Mouse (Mus musculus) gastrocnemius, postnatal 36 days (tissue): ENCODE results near the gene Map1s. TPM values are rescaled to one million over a fixed set of nuclear protein-coding genes. Genes with fewer than 3 reads are reported as not detected.
A peak's percentile ranks its signal among the peaks of the same experiment; 100 is the strongest.

Experiments
- DNase-seq, 2 experiments: peaks; one replicate each; pipeline ENCODE4 v3.0.0; 2022
- intact Hi-C: fragments of 180-260 bp; cut with DNase I; formaldehyde crosslinking; loops from one replicate; pipeline ENCODE4 v1.15.1; 2025
- total RNA-seq, 2 experiments: library from RNA; stranded (reverse); gene quantifications; 2 replicates each; pipeline ENCODE4 v1.2.3; 2021

Map1s gene
- total RNA-seq, 2 experiments from 2014 or later: 9.6 to 15.6 TPM

- no peak for DNase-seq
- intact Hi-C loops: loop anchor here (10.0 kb wide), 1 partner anchor 308 kb away; no protein-coding TSS in a partner anchor
These were observed 9.3 kb upstream of the Map1s start for GRCm38 (mm10) chr8:70896316-70897020.

- DNase-seq: peak; percentile 90 to 92
- intact Hi-C loops: loop anchor here (10.0 kb wide), 1 partner anchor 308 kb away; no protein-coding TSS in a partner anchor
These were observed 8.6 kb upstream of the Map1s start, which contains the start of gene Rpl18a for GRCm38 (mm10) chr8:70897021-70897680. Rpl18a (minus strand) TSS chr8:70897412.

- intact Hi-C loops: loop anchor here (10.0 kb wide), 1 partner anchor 307 kb away; no protein-coding TSS in a partner anchor
- peak; percentile 71 to 84 for DNase-seq
These were observed 7.9 kb upstream of the Map1s start for GRCm38 (mm10) chr8:70897681-70898413.

GRCm38 (mm10) chr8:70898661-70899198, 7.0 kb upstream of the Map1s start:
- no peak for DNase-seq
- intact Hi-C loops: loop anchor here (10.0 kb wide), 1 partner anchor 306 kb away; no protein-coding TSS in a partner anchor

- intact Hi-C loops: loop anchor here (10.0 kb wide), 1 partner anchor 306 kb away; no protein-coding TSS in a partner anchor
- DNase-seq: no peak
These were observed 6.5 kb upstream of the Map1s start for GRCm38 (mm10) chr8:70899226-70899625.

DNA sequence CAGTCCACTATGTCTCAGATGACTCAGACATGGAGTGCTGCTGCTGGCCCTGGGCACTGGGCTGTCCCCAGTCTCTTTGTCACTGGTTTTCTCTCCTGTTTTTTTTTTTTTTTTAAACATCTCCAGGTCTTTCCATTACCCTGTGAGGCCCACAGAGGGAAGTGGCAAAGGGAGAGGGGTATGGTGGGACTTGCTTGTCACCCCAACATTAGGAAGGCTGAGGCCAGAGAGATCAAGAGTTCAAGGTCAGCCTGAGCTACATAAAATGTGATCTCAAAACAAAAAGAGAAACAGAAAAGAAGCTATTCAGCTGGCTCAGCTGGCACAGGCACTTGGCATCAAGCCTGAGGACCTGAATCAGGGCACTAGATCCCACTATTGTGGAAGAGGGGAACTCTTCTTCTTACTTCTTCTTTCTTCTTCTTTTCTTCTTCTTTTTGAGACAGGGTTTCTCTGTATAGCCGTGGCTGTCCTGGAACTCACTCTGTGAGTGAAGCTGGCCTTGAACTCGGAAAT, 4.8 kb upstream of the Map1s start:
- DNase-seq: no peak
- intact Hi-C loops: no loop called here

GRCm38 (mm10) chr8:70902211-70902610, 3.5 kb upstream of the Map1s start:
- no peak for DNase-seq
- intact Hi-C loops: no loop called here

DNA sequence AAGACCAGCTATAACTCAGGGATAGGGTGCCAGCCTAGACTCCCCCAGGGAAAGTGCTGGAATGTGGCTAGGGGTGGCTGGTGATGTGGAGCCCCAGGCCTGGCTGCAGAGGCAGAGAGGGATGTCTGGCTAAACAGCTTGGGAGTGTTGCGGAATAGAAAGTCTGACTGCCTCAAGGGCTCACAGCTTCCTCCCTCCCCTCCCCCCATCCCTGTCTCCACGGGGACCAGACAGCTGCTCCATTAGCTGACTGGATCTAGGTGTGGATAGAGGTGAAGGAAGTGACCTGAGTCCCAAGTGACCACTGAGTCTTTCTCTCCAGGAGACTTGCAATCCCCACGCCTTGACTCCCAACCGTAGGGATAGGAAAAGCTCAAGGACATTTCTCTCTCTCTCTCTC, 2.6 kb upstream of the Map1s start:
- DNase-seq: no peak
- intact Hi-C loops: no loop called here

GRCm38 (mm10) chr8:70903582-70903981, 2.1 kb upstream of the Map1s start:
- no peak for DNase-seq
- intact Hi-C loops: no loop called here

DNA sequence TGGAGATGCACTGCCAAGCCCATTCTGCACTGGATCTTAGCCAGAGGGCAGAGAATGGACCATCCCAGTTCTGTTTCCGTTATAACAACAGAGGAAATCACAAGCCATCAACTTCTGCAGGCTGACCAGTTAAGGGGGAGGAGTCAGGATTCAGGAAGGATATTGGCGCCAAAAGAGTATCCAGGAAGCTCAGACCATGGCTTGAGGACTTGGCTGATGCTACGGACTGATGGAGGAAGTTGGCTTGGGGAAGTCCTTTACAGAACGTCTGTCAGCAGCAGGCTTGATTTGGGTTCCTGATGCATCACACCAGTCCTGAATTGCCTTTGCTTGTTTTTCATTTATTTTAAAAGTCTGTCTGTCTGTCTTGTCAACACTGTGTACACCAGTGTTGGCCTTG, 1.2 kb upstream of the Map1s start:
- DNase-seq: no peak
- intact Hi-C loops: no loop called here

- intact Hi-C loops: no loop called here
- no peak for DNase-seq
These were observed 285 bp upstream of the Map1s start for GRCm38 (mm10) chr8:70905463-70905830.

- no peak for DNase-seq
- intact Hi-C loops: no loop called here
These were observed 1.8 kb downstream of the Map1s start for GRCm38 (mm10) chr8:70907518-70907917.

DNA sequence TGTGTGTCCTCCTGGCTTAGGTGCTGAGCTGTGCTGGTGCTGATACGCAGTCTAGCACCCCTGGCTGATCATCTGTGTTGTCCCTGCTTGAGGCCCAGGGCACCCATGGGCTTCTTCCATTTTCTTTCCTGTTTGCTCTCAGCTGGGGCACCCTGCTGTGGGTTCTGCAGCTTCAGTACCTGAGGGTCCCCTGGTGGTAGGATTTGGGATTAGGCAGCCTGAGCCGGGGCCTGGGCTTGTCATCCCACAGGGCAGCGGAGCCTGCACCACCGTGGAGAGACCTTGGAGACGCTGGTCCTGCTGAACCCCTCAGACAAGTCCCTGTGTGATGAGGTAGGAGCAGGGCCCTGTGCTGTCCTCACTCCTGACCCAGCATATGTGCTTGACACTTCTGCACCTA, 5.9 kb downstream of the Map1s start:
- DNase-seq: no peak
- intact Hi-C loops: no loop called here

DNA sequence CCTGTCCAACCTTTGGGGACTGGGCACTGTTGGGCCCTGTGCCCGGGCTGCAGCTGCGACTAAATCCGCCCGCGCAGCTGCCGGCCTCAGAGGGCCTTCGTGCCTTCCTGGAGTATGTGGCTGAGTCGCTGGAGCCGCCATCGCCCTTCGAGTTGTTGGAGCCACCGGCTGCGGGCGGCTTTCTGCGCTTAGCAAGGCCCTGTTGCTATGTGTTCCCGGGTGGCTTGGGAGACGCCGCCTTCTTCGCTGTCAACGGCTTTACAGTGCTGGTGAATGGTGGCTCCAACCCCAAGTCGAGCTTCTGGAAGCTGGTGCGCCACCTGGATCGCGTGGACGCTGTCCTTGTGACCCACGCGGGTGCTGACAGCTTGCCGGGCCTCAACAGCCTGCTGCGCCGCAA, 7.2 kb downstream of the Map1s start:
- intact Hi-C loops: no loop called here
- DNase-seq: no peak

GRCm38 (mm10) chr8:70913523-70913922, 7.8 kb downstream of the Map1s start:
- intact Hi-C loops: no loop called here
- DNase-seq: no peak

DNA sequence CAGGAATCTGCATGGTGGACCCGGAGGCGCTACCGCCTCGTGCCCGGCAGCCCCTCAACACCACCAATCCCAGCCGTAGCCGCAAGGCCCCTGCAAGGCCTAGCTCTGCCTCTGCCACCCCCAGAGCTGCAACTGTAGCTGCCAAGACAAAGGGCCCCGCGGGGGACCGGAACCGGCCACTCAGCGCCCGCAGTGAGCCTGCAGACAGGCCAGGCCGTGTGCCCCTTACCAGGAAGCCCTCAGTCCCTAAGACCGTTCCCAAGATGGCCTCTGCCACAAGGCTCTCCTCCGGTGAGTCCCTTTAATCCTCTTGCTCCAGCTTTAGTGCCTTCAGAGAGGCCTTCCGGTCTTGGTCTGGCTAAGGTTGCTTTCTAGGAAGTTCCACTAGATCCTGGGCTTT, 9.0 kb downstream of the Map1s start:
- intact Hi-C loops: no loop called here
- no peak for DNase-seq

DNA sequence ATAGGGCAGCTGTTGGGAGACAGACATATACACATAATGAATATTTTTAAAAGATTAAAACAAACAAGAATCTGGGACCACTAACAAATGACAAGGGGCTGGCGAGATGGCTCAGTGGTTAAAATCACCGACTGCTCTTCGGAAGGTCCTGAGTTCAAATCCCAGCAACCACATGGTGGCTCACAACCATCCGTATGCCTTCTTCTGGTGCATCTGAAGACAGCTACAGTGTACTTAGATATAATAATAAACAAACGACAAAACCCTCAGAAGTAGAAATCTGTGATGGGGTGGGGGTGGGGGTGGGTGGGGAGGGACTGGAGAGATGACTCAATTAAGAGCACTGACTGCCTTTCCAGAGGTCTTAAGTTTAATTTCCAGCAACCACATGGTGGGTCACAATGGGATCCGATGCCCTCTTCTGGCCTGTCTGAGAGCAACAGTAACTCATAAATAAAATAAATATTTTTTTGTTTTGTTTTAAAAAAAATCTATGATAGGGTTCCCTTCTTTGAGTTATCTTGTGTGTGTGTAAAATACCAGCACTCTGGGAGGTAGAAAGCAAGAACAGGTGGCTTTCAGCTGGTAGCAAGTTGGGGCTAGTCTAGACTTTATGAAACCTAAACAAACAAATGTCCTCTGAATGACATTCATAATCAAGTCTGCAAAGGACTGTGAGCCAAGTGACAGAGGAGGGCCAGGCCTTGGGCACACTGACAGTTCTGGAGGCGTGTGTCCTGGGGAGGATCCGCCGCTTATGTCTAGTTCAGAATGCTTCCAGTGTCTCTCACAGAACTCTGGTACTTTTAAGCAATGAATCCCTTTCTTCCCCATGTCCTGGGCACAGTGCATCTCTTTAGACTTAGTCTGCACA, 14.6 kb downstream of the Map1s start:
- DNase-seq: no peak
- intact Hi-C loops: no loop called here

- DNase-seq: no peak
- intact Hi-C loops: no loop called here
These were observed 18.4 kb downstream of the Map1s start for GRCm38 (mm10) chr8:70924151-70924550.

DNA sequence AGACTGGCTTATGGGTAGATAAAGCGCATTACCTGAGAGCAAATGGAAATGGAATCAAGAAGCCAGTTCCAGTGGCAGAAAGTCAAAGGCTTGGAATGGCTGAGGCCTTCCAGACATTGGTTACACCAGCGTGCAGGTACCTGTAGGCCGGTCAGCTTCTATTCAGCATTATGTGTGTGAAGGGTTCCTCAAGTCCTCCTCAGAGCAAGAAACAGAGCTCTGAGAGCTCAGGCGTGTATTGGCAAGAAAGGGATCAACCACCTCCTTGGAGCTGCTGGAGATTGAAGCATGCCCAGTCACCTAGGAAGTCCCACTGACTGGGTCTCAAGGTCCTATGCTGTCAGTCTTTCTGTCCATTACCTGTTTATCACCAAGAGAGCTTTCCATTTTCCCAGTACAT, 20.0 kb downstream of the Map1s start:
- intact Hi-C loops: no loop called here
- no peak for DNase-seq

- no peak for DNase-seq
- intact Hi-C loops: no loop called here
These were observed 20.7 kb downstream of the Map1s start for GRCm38 (mm10) chr8:70926396-70926795.
